Mouse (Mus musculus) stomach, embryonic 14.5 days (tissue): ENCODE measurements around the gene Tle6. TPM values are rescaled to one million over a fixed set of nuclear protein-coding genes. Genes with fewer than 3 reads are reported as not detected.
"Not testable (repeated sequence)": the region's sequence is repeated elsewhere in the genome, so short reads cannot be mapped to it uniquely, and the experiment has no call there.

Experiments used
- ATAC-seq: fragments of 200-750 bp; cut with Nextera tagmentation; 2 replicates; pipeline ENCODE4 v1.8.0; 2017; ENCODE audit warnings: low read depth, moderate TSS enrichment; ENCODE audit not compliant: insufficient number of reproducible peaks, insufficient read depth, low FRiP score
- H3K27ac ChIP-seq: fragments of 300-500 bp; sonication (generic); 2 replicates; pipeline ENCODE4 v1.5.1; 2014; ENCODE audit warnings: mild to moderate bottlenecking, low read length, moderate library complexity, mixed read lengths
- H3K27me3 ChIP-seq: fragments of 300-500 bp; sonication (generic); 2 replicates; pipeline ENCODE4 v1.6.1; 2014; ENCODE audit warnings: low read length, control low read depth, mixed read lengths; ENCODE audit not compliant: control insufficient read depth, insufficient read depth
- H3K36me3 ChIP-seq: fragments of 300-500 bp; sonication (generic); 2 replicates; pipeline ENCODE4 v1.6.1; 2014; ENCODE audit warnings: mild to moderate bottlenecking, control low read depth, low read length, moderate library complexity, mixed read lengths; ENCODE audit not compliant: control insufficient read depth, insufficient read depth
- H3K4me1 ChIP-seq: fragments of 300-500 bp; sonication (generic); 2 replicates; pipeline ENCODE4 v1.6.1; 2014; ENCODE audit warnings: low read length, control low read depth, mixed read lengths; ENCODE audit not compliant: control insufficient read depth, insufficient read depth
- H3K4me2 ChIP-seq: fragments of 300-500 bp; sonication (generic); replicated peaks from 2 replicates; pipeline ENCODE4 v1.6.1; 2014; ENCODE audit warnings: low read depth, low read length, control low read depth
- H3K4me3 ChIP-seq: fragments of 300-500 bp; sonication (generic); 2 replicates; pipeline ENCODE4 v1.5.1; 2014; ENCODE audit warnings: low read depth, low read length, control low read depth
- H3K9ac ChIP-seq: fragments of 300-500 bp; sonication (generic); replicated peaks from 2 replicates; pipeline ENCODE4 v1.6.1; 2014; ENCODE audit warnings: low read depth, mild to moderate bottlenecking, control low read depth, low read length, moderate library complexity, mixed read lengths
- H3K9me3 ChIP-seq: fragments of 300-500 bp; sonication (generic); 2 replicates; pipeline ENCODE4 v1.6.1; 2016; ENCODE audit warnings: low read depth, low read length, control low read depth; ENCODE audit not compliant: control insufficient read depth
- WGBS: fragments of 180-500 bp; shearing (Covaris S2); extraction: QIAGEN DNeasy Blood & Tissue Kit; methylation state at CpG from one replicate; pipeline ENCODE4 v1.1.7; 2014; 5-methylcytosine and 5-hydroxymethylcytosine counted together
- polyA plus RNA-seq: library from polyadenylated mRNA; unstranded; fragments of >200 nt; fragmentation: Nextera tagmentation; extraction: Ambion mirVana; gene quantifications from 2 replicates; pipeline ENCODE4 v1.2.1, GENCODE M21; 2014

Gene Tle6
- polyA plus RNA-seq, 1 experiment from 2014 or later, result 14.3 TPM

DNA sequence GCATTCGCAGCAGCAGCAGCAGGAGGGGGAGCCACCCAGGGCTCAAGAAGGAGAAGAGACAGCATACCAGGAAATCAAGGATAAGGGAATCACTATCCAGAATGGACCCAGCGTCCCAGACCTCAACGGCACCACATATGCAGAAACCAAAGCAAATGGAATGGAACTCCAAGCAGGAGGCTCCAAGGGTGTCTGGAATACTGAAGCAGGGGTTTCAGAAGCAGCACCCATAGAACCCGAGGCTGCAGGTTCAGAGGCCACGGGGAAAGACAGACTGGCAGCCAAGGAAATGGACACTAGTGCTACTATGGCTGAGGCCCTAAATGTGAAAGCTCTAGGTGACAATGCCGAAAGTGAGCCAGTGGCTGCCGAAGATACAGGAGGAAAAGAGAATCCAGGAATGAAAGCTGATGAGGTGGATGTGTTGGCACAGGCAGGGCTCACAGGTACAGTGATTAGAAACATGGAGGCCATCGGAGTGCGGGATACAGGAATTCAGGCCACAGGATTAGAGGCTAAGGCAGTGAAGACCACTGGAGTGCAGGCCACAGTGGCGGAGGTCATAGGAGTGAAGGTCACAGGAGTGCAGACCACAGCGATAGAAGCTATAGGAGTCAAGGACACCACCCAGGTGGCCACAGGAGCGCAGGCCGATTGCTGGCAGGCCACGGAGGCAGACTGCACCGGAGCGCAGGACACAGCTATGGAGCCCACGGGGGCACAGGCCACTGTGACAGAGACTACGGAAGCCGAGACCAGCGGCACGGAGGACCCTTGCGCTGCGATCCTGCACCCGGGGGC, 42.0 kb upstream of the Tle6 start:
- ATAC-seq, result peak; percentile 28

DNA sequence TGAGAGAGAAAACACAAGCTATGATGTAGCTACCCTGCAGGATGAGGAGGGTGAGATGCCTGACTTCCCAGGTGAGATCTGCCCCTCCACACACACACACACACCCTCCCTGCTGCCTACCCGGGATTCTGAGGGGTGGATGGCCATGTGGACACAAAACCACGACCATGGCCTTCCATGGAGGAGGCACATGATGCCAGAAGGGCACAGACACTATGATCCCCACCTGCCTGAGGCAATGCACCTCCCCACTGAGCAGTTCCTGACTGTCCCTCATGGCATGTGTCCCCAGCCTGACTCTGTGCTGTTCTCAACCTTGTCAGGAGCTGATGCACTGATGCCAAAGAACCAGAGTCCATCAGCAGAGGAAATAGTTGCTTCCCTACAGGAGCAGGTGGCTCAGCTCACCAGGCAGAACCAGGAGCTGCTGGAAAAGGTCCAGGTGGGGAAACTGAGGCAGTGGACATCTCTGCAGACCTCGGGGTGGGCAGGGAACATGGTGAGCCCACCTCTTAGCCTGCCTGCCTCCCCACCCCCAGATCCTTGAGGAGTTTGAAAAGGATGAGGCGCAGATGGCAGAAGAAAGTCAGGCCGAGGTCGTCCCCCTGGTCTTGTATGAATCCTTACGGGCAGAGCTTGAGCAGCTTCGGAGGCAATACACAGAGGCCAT, 41.2 kb upstream of the Tle6 start:
- no peaks in the 10 kb centered on the region for H3K9me3 ChIP-seq
- 0 out of 2 replicates have a peak overlapping the region, but pooled peaks have one; percentile 92 for H3K9ac ChIP-seq
- no peak for ATAC-seq
- no peaks in the 10 kb centered on the region for H3K27me3 ChIP-seq
- no peaks in the 10 kb centered on the region for H3K36me3 ChIP-seq
- peaks cover 10% of the 10 kb centered on the region for H3K4me1 ChIP-seq
- no peak overlapping the region for H3K27ac ChIP-seq
- peak overlapping the region; percentile 92 for H3K4me2 ChIP-seq
- H3K4me3 ChIP-seq, result peak overlapping the region; percentile 73
- 74% methylated on average over 8 of the region's 8 CpGs for WGBS

More for the DNA sequence above, 42.0 kb upstream of the Tle6 start:
- Histone ChIP-seq H3K4me2 (peak overlapping the region; percentile 92), H3K27me3 (no peaks in the 10 kb centered on the region), H3K27ac (peak overlapping the region; percentile 97), H3K4me1 (peaks cover 10% of the 10 kb centered on the region), H3K4me3 (peak overlapping the region; percentile 73), H3K9me3 (no peaks in the 10 kb centered on the region), H3K36me3 (no peaks in the 10 kb centered on the region), H3K9ac (peak overlapping the region; percentile 92)
- 15% methylated on average over 24 of the region's 24 CpGs for WGBS

DNA sequence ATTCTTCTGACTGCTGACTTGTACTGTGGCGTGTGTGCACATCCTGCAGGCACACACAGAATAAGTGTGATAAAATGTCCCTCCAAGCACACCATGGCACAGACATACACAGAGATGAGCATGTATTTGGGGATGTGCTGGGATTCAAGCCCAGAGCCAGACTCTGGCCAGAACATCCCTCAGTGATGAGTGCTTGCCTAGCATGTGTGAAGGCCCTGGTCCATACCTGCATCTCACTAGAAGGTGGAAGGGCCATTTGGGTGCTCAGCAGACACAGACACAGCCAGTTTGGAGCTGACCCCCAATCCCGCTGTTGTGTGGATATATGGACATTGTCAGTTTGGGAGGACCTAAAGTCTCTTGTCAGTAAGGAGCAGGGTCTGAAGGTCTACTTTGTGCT, 40.7 kb upstream of the Tle6 start:
- no peak overlapping the region for H3K4me2 ChIP-seq
- ATAC-seq, result no peak

DNA sequence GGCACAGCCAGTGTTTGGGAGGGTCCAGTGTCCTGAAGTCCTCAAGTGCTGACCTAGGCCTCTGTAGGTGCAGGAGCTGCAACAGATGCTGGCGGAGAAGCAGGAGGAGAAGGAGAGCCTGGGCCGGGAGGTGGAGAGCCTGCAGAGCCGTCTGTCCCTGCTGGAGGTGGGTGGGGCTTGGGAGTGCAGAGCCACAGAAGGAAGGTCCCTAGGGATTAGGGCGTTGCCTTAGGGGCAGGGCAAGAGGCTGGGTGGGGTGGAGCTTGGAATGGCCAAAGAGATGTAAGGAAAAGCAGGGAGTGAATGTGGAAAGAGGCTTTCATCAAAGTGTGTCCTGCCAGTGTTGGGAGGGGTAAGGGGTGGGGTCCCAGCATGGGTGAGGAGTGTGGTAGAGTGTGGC, 40.0 kb upstream of the Tle6 start:
- WGBS, result 26% methylated on average over 4 of the region's 4 CpGs
- peaks cover 10% of the 10 kb centered on the region for H3K4me1 ChIP-seq
- not testable (repeated sequence) for H3K27me3 ChIP-seq, H3K9ac ChIP-seq, H3K36me3 ChIP-seq, H3K4me3 ChIP-seq, H3K9me3 ChIP-seq, ATAC-seq, H3K27ac ChIP-seq, H3K4me2 ChIP-seq

More for the DNA sequence above, 40.7 kb upstream of the Tle6 start:
- H3K27me3 ChIP-seq, result no peaks in the 10 kb centered on the region
- no peaks in the 10 kb centered on the region for H3K36me3 ChIP-seq
- H3K9me3 ChIP-seq, result no peaks in the 10 kb centered on the region
- no peak overlapping the region for H3K4me3 ChIP-seq
- WGBS, result 89% methylated on average over 2 of the region's 2 CpGs
- peaks cover 10% of the 10 kb centered on the region for H3K4me1 ChIP-seq
- H3K9ac ChIP-seq, result no peak overlapping the region
- H3K27ac ChIP-seq, result no peak overlapping the region

DNA sequence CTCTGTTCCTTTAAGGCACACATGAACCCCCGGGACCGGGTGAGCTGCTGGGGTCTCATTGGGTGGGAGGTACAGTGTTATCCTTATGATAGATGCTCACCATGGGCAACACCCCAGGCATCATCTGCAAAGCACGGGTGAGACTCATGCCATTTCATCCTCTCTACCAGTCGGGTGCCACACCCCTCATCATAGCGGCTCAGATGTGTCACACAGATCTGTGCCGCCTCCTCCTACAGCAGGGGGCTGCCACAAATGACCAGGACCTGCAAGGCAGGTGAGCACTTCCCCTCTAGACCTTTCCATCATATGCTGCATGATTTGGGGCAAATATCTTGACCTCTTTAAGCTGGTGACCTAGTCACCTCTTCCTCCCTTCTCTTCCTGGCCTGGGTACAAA, 37.2 kb upstream of the Tle6 start:
- 70% methylated on average over 6 of the region's 6 CpGs for WGBS
- no peak overlapping the region for H3K4me3 ChIP-seq
- no peak overlapping the region for H3K27ac ChIP-seq
- no peaks in the 10 kb centered on the region for H3K27me3 ChIP-seq
- H3K4me2 ChIP-seq, result no peak overlapping the region
- H3K4me1 ChIP-seq, result peaks cover 10% of the 10 kb centered on the region
- no peak overlapping the region for H3K9ac ChIP-seq
- H3K9me3 ChIP-seq, result no peaks in the 10 kb centered on the region
- H3K36me3 ChIP-seq, result no peaks in the 10 kb centered on the region
- ATAC-seq, result no peak

DNA sequence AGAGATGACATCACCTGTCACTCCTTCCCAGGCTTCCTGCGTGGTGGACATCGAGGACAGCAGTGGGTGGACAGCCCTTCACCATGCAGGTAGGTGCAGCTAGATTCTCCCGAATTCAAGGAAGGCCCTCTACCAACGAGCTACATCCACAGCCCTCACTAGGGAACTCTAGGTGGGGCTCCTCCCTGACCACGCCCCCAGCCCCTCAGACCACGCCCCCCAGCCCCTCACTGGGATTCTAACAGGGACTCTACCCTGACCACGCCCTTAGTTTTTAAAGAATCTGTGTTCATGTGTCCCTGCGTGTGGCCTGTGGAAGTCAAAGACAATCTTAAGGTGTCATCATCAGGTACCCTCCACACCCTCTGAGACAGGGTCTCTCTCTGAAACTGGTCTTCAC, 35.5 kb upstream of the Tle6 start:
- ATAC-seq, result no peak
- Histone ChIP-seq H3K9ac (no peak overlapping the region), H3K27me3 (no peaks in the 10 kb centered on the region), H3K27ac (no peak overlapping the region), H3K4me1 (no peaks in the 10 kb centered on the region), H3K4me2 (no peak overlapping the region), H3K4me3 (no peak overlapping the region), H3K9me3 (no peaks in the 10 kb centered on the region), H3K36me3 (no peaks in the 10 kb centered on the region)
- 19% methylated on average over 8 of the region's 8 CpGs for WGBS

DNA sequence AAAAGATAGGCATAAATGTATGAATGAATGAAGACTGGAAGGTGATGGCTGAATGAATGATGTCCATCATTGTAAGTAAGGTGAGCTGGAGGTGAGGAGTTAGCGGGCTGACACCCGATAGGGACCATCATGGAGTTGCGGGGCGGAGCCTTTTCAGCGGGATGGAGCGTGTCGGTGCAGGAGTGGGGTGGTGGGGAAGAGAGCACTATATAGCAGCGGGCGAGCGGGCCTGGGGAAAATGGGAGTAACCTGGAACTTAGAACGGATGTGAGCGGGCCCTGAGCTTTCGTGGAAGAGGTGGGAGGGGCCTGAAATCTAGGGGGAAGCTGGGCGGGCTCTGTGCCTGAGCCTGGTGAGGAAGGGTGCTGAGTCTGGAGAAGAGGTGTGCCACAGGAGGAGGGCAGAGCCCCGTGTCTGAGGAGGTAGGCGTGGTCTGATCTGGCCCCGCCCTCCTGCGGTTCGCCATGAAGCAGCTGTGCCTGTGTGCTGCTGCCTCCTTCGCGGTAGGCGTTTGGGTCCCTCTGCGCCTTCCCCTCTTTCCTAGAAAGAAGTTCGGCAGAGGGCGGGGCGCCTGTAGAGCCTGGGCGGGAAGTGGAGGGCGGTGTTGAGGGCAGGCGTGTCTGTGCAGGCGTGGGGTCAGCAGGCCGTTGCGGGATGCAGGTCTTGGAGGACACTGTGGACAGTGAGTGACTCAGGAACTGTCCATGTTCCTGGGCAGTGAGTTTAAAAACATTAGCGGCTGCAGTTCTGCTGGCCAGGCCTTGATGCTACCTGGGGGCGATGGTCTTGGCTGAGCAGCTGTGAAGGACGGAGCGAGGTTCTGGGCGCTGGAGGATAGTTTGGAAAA, 32.6 kb upstream of the Tle6 start:
- peak overlapping the region; percentile 72 for H3K27ac ChIP-seq
- H3K9me3 ChIP-seq, result no peaks in the 10 kb centered on the region
- peak; percentile 91 for ATAC-seq
- H3K4me3 ChIP-seq, result peak overlapping the region; percentile 39
- no peaks in the 10 kb centered on the region for H3K36me3 ChIP-seq
- H3K27me3 ChIP-seq, result no peaks in the 10 kb centered on the region
- peak overlapping the region; percentile 42; the same call in 1 of the 2 replicates for H3K9ac ChIP-seq
- H3K4me1 ChIP-seq, result no peaks in the 10 kb centered on the region
- WGBS, result 2% methylated on average over 37 of the region's 37 CpGs
- peak overlapping the region; percentile 61 for H3K4me2 ChIP-seq

DNA sequence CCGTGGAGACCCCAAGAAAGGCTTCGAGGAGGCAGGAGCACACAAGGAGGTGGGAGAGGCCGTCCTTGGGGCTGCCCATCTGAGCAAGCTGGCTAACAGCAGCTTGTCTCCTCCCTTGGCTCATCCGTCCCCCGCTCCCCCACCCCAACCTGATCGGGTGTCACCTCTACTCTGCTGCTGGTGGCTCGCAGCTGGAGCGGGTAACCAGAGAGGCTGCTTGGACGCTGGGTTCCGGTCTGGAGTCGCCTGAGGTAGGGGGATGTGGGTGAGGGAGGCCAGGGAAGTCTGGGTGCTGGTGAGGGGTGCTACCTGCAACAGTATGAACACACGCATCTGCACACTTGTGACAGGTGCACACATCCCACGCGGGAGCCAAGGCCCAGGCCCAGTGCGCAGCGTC, 27.5 kb upstream of the Tle6 start, which contains the start of gene Ankrd24:
Ankrd24 (plus strand) TSS at position 151 of the 400 bp plus-strand sequence.
- Histone ChIP-seq H3K27ac (peak within 1 kb of the TSS; percentile 94), H3K36me3 (no peaks in the 10 kb centered on the region), H3K9me3 (no peaks in the 10 kb centered on the region), H3K4me3 (peak within 1 kb of the TSS; percentile 76), H3K9ac (peak within 1 kb of the TSS; percentile 83), H3K4me1 (peaks cover 9% of the 10 kb centered on the region; the same call in 1 of the 2 replicates), H3K4me2 (peak within 1 kb of the TSS; percentile 83), H3K27me3 (no peaks in the 10 kb centered on the region)
- WGBS, result 68% methylated on average over 16 of the region's 16 CpGs
- no peak for ATAC-seq
